Mouse (Mus musculus) lung, adult 2 months (tissue): ENCODE data around the gene Supt3.

Experiments
- CTCF ChIP-seq: fragments of 200-500 bp; IDR thresholded peaks from 2 replicates; pipeline ENCODE4 v1.5.1; 2011; ENCODE audit warnings: mild to moderate bottlenecking, low read length, control low read depth; ENCODE audit not compliant: insufficient read depth
- POLR2A ChIP-seq: fragments of 200-500 bp; IDR thresholded peaks from 2 replicates; pipeline ENCODE4 v1.6.1; 2011; ENCODE audit warnings: low read depth, mild to moderate bottlenecking, control low read depth, low read length, borderline replicate concordance; ENCODE audit errors: extremely low read depth

DNA sequence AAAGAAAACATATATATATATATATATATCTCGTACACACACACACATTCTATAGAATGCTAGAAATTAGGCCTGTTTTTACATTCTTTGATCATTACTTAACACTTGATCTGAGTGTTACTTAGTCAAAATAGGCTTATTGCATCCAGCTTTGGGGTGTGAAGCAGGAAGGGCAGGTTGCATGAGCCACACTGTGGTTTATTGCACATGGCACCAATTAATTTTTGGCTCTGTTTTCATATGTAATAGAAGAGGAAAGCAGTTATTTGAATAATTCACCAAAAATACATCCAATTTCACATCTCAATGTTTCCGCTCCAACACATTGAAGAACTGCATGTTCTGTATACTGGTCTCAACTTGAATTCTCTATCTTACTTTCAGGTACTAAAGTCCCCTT is 4.4 kb upstream of the Supt3 start:
- TF ChIP-seq CTCF (no peak), POLR2A (no peak)
